Mouse (Mus musculus): Measurements from ENCODE around the gene Serpine3. TPM values are rescaled to one million over a fixed set of nuclear protein-coding genes. Genes with fewer than 3 reads are reported as not detected.

The Serpine3 gene
- polyA plus RNA-seq, 1 experiment from 2014 or later = not detected

Other genes with a start within 250 kb of the Serpine3 start
- gene Gucy1b2, start 207.4 kb upstream of the Serpine3 start, polyA plus RNA-seq (2015; fragmentation: Nextera tagmentation; extraction: Ambion mirVana) = not detected in 2 replicates
- gene Fam124a, start 107.9 kb upstream of the Serpine3 start, polyA plus RNA-seq (2015; fragmentation: Nextera tagmentation; extraction: Ambion mirVana) = 3.4 TPM in 2 replicates
- not detected in 2 replicates for gene Gm4131, start 96.7 kb upstream of the Serpine3 start, polyA plus RNA-seq (2015; fragmentation: Nextera tagmentation; extraction: Ambion mirVana)
- 10.5 and 14.5 TPM in 2 replicates for gene Ints6, start 97.5 kb downstream of the Serpine3 start, polyA plus RNA-seq (2015; fragmentation: Nextera tagmentation; extraction: Ambion mirVana)
- gene Wdfy2, start 174.0 kb downstream of the Serpine3 start, polyA plus RNA-seq (2015; fragmentation: Nextera tagmentation; extraction: Ambion mirVana) = 1.9 and 2.7 TPM in 2 replicates